Comparison of ENCODE assay signal across 9 mouse cellular contexts in the genomic region with DNA sequence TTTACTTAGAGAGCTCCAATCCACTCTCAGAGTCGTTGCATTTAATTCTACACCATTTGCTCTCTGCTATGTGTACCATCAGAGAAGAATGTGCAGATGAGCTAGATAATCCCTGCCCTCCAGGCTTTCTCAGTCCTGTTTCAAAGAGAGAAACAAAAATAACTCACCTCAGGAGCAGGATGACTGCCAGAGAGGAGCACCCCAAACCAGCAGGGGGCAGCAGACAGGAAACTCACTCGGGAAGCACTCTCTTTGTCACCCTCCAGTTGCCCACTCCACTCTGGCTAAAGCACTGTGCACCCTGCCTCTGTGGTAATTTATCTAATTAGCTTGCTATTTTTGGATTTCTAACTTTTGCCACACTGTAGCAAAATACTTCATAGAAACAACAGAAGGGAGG.
DNase-seq lines count a peak whose midpoint lies in the region; ATAC-seq lines count a peak whose summit lies in the region.
"Had no signal": no experiment of that assay in that cellular context is flagged by ENCODE, and none has a peak within 500 bp of the region (broad histone marks: within the 10 kb centered on the region; RNA-seq: fewer than 3 reads in every experiment).

No protein-coding gene starts in this region.

- H3K9me3 ChIP-seq in forebrain, embryonic 14.5 days (replicated peaks; ENCODE audit: control insufficient read depth, low read length) = no peaks in the 10 kb centered on the region
- no peaks in the 10 kb centered on the region for H3K9me3 ChIP-seq in forebrain, embryonic 12.5 days
- no peaks in the 10 kb centered on the region; the same call in 1 of the 2 replicates for H3K9me3 ChIP-seq in midbrain, embryonic 10.5 days (replicated peaks)
- no peaks in the 10 kb centered on the region for H3K9me3 ChIP-seq in midbrain, embryonic 16.5 days (replicated peaks; ENCODE audit: control insufficient read depth, low read length, poor library complexity, severe bottlenecking)
- no peaks in the 10 kb centered on the region for H3K9me3 ChIP-seq in midbrain, embryonic 15.5 days
- H3K9me3 ChIP-seq: neural tube, embryonic 13.5 days had no signal

- peaks cover 8% of the 10 kb centered on the region for H3K4me1 ChIP-seq in forebrain, embryonic 14.5 days (ENCODE audit: control insufficient read depth, insufficient read depth, low read length)
- H3K4me1 ChIP-seq in forebrain, embryonic 12.5 days = peaks cover 14% of the 10 kb centered on the region
- H3K4me1 ChIP-seq in midbrain, embryonic 10.5 days = peaks cover 29% of the 10 kb centered on the region; the same call in 1 of the 2 replicates
- peaks cover 13% of the 10 kb centered on the region for H3K4me1 ChIP-seq in midbrain, embryonic 16.5 days (ENCODE audit: control insufficient read depth, insufficient read depth, low read length)
- H3K4me1 ChIP-seq in midbrain, embryonic 15.5 days = peaks cover 14% of the 10 kb centered on the region
- H3K4me1 ChIP-seq: neural tube, embryonic 13.5 days had no signal

- H3K27me3 ChIP-seq in forebrain, embryonic 14.5 days (replicated peaks; ENCODE audit: control insufficient read depth, insufficient read depth, low read length) = no peaks in the 10 kb centered on the region
- no peaks in the 10 kb centered on the region for H3K27me3 ChIP-seq in forebrain, embryonic 12.5 days
- H3K27me3 ChIP-seq in midbrain, embryonic 10.5 days (ENCODE audit: low read depth, poor library complexity, severe bottlenecking) = no peaks in the 10 kb centered on the region
- no peaks in the 10 kb centered on the region for H3K27me3 ChIP-seq in midbrain, embryonic 16.5 days (ENCODE audit: control insufficient read depth, insufficient read depth, low read depth, low read length)
- no peaks in the 10 kb centered on the region for H3K27me3 ChIP-seq in midbrain, embryonic 15.5 days (replicated peaks)
- H3K27me3 ChIP-seq: neural tube, embryonic 13.5 days had no signal

- no peak overlapping the region for H3K4me2 ChIP-seq in forebrain, embryonic 14.5 days (ENCODE audit: low read length)
- no peak overlapping the region for H3K4me2 ChIP-seq in forebrain, embryonic 12.5 days
- H3K4me2 ChIP-seq in midbrain, embryonic 16.5 days (ENCODE audit: low read length) = no peak overlapping the region
- H3K4me2 ChIP-seq in midbrain, embryonic 15.5 days = no peak overlapping the region
- H3K4me2 ChIP-seq: neural tube, embryonic 13.5 days had no signal

- ATAC-seq in forebrain, embryonic 14.5 days = 0 out of 2 replicates have a peak, but pooled peaks have one; percentile 40
- no peak for ATAC-seq in forebrain, embryonic 12.5 days (ENCODE audit: low FRiP score)
- ATAC-seq in midbrain, embryonic 16.5 days = no peak
- ATAC-seq in midbrain, embryonic 15.5 days (replicated peaks) = no peak
- no peak for ATAC-seq in cerebellum, adult (ENCODE audit: insufficient number of reproducible peaks, low FRiP score, low TSS enrichment)
- no peak for ATAC-seq in megakaryocyte, adult 5-6 weeks (ENCODE audit: poor library complexity, severe bottlenecking)

- H3K36me3 ChIP-seq in forebrain, embryonic 14.5 days (ENCODE audit: control insufficient read depth, insufficient read depth, low read length) = no peaks in the 10 kb centered on the region
- no peaks in the 10 kb centered on the region for H3K36me3 ChIP-seq in forebrain, embryonic 12.5 days (replicated peaks)
- no peaks in the 10 kb centered on the region for H3K36me3 ChIP-seq in midbrain, embryonic 10.5 days
- H3K36me3 ChIP-seq in midbrain, embryonic 16.5 days (ENCODE audit: control insufficient read depth, insufficient read depth, low read length) = no peaks in the 10 kb centered on the region
- H3K36me3 ChIP-seq in midbrain, embryonic 15.5 days (replicated peaks) = no peaks in the 10 kb centered on the region
- H3K36me3 ChIP-seq: neural tube, embryonic 13.5 days had no signal

- no peak overlapping the region for H3K9ac ChIP-seq in forebrain, embryonic 14.5 days (ENCODE audit: low read length)
- H3K9ac ChIP-seq in forebrain, embryonic 12.5 days = no peak overlapping the region
- no peak overlapping the region for H3K9ac ChIP-seq in midbrain, embryonic 16.5 days (ENCODE audit: low read depth, low read length)
- H3K9ac ChIP-seq in midbrain, embryonic 15.5 days = no peak overlapping the region
- H3K9ac ChIP-seq: neural tube, embryonic 13.5 days had no signal

- no peak overlapping the region for H3K27ac ChIP-seq in forebrain, embryonic 14.5 days (ENCODE audit: low read depth, low read length)
- no peak overlapping the region for H3K27ac ChIP-seq in forebrain, embryonic 12.5 days
- no peak overlapping the region for H3K27ac ChIP-seq in midbrain, embryonic 10.5 days (replicated peaks)
- no peak overlapping the region for H3K27ac ChIP-seq in midbrain, embryonic 16.5 days (ENCODE audit: low read length)
- peak overlapping the region; percentile 9; the same call in 1 of the 2 replicates for H3K27ac ChIP-seq in midbrain, embryonic 15.5 days
- H3K27ac ChIP-seq: neural tube, embryonic 13.5 days had no signal

- no peak overlapping the region for H3K4me3 ChIP-seq in forebrain, embryonic 14.5 days (ENCODE audit: low read depth, low read length)
- no peak overlapping the region for H3K4me3 ChIP-seq in forebrain, embryonic 12.5 days (replicated peaks)
- H3K4me3 ChIP-seq in midbrain, embryonic 10.5 days = no peak overlapping the region
- H3K4me3 ChIP-seq in midbrain, embryonic 16.5 days (ENCODE audit: low read depth, low read length) = no peak overlapping the region
- H3K4me3 ChIP-seq in midbrain, embryonic 15.5 days = no peak overlapping the region
- H3K4me3 ChIP-seq: neural tube, embryonic 13.5 days had no signal

- WGBS in forebrain, embryonic 14.5 days = 26% methylated on average over 2 of the region's 2 CpGs
- 22% methylated on average over 2 of the region's 2 CpGs for WGBS in forebrain, embryonic 12.5 days
- whole genome bisulfite sequencing in midbrain, embryonic 10.5 days = 23% methylated on average over 2 of the region's 2 CpGs
- 20% methylated on average over 2 of the region's 2 CpGs for WGBS in midbrain, embryonic 16.5 days
- WGBS in midbrain, embryonic 15.5 days = 31% methylated on average over 2 of the region's 2 CpGs

- DNase-seq in forebrain, embryonic 14.5 days (ENCODE audit: low spot score) = peak; percentile 35
- DNase-seq in midbrain, embryonic 10.5 days (ENCODE audit: low spot score) = peak; percentile 55
- DNase-seq in embryo, embryonic 11 days = peak; percentile 54
